Mouse (Mus musculus): ENCODE measurements around the gene Slfn8.
"Not testable (repeated sequence)": the region's sequence is repeated elsewhere in the genome, so short reads cannot be mapped to it uniquely, and the experiment has no call there.

Slfn8 gene

DNA sequence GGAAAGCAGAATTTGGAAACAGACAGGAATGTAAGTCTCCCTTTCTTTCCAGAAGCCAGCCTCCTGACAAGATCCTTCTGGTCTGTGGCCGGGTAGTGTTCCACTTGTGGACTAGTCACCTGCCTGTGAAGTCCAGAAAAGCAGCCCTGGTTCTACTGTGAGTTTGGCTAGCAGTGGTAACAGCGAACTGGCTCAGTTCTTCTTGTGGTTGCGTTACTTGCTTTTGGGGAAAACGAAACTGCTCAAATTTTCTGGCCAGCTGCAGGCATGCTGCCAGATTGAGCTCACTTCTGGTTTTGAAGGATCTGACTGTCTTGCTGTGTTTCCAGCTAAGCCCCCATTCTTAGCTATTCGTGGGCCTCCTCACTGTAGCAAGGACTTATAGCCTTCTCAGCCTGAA is at the start of gene Slfn8:
Gene Slfn8 (minus strand): TSS at position 190 of the 400 bp plus-strand sequence.
- DNase-seq (ENCODE audit: low spot score in 2 of 2) = peak in 1 of 2 experiments; percentile 9

DNA sequence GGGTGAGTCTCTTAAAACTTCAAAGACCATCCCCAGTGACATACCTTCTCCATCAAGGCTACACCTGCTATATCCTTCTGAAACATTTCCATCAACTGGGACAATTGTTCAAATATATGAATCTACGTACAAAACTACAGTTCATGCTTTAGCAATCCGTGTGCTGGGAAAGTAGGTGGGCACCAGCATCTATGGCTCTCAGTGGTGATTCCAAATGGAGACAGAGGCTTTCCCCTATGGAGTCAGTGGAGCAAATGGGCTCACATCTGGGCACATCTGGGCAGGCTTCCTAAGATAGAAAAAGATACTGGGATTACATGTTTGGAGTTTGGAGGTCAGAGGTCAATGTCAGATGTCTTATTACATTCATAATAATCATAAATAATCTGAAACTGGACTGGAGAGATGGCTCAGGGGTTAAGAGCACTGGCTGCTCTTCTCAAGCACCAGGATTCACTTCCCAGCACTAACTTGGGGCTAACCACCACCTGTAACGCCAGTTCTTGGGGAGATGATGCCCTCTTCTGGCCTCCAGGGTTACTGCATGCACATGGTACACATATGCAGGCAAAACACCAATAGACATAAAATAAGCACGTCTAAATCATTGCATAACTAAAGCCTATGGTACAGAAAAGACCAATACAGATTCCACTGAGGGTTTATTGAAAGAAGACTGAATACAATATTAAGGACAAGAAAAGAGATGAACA is 47.5 kb upstream of the Slfn8 start:
- no peak for DNase-seq (ENCODE audit: low spot score in 2 of 2)

DNA sequence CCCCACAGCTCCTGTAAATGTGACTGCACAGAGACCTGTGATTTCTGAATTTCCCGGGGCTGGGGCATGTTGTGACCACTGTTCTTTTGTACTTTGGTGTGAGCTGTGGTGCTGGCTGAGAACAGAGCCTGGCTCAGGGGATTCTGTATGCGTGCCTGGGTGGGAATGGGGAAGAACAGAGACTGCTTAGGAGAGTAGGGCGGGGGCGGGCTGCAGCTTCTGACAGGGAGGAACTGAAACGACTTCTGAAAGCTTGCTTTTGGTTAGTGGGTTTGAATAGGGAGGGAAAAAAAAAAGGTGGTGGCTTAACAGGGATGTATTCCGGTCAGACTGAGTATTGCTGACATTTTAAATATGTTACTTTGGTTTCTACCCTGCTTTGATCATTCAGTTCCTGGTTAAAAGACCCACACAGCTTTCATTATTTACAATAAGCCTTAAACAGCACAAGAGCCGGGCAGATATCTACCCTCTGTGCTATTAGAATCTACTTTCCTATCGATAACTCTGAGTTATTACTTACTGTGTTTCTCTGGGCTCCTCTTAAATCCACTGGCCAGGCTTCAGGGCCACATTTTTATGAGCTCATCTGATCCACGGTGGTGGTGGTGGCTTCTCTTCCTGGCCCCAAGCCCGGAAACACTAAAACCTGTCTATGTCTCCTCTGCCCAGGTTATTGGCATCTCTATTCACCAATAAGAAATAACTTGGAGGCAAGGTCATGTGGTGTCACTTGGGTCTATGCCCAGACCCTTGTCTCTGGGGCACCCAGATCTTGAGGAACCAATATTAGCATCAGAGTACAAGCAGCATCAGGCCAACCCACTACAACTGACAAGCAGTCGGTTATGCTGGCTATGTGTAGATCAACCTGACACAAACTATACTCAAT is 46.3 kb upstream of the Slfn8 start:
- no peak for DNase-seq (ENCODE audit: low spot score in 2 of 2)

DNA sequence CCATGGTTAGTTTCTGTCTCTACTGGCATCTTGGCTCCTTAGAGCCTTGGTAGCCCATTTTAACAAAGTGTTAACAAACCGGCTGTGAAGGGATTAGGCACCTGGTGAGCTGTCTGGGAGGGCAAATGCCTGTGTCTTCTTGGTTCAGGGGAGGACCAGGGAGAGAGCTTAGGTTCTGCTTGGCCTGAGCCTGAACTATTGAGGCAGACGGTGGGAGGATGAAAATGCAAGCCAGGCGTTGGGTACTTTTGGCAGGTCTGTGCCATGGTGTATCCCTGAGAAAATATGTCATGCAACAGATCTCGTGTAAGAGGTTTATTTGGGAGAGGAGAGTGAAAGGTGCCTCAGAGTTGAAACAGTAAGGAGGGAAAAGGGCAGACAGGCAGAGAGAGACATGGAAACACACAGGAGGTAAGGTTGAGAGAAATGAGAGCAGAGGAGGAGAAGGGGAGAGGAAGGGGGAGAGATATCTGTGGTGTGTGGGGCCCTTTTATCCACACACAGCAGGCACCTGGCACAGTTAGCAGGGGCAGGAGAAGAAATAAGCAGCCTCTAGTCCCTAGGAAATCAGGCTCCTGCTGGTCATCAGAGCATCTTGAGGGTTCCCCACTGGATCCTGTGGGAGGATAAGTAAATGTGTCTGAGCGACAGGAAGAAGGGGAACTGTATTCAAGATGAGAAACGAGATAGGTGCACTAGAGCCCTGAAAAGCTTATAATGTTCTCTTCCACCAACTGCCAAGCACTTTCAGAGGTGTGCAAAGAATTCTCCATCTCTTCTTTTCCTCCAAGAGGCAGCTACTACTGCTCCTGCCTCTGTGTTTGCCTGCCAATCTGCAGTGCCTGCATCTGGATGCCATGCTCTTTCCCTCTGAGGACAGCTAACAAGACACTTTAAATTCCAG is 45.1 kb upstream of the Slfn8 start:
- DNase-seq (ENCODE audit: low spot score in 2 of 2) = no peak

DNA sequence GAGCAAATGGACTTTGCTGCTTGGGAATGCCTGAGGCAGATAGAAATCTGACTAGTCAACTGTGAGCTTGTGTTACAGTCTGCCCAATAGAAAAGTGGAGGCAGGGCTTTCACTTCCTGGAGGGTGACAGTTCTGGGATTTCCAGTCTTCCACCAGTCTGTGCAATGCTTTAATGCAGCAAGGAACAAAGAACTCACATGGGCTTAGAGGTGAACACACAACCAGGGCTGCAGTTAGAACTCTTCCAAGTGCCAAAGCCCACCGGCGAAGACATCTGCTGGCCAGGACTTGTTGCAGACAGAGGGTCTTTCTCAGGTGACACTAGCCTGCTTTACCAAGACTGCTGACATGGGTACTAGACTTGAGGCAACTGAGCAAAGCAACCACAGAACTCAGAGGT is 44.3 kb upstream of the Slfn8 start, which contains the start of gene Slfn2:
Gene Slfn2 (plus strand): TSS at position 167 of the 400 bp plus-strand sequence.
- DNase-seq (ENCODE audit: low spot score in 2 of 2) = no peak

DNA sequence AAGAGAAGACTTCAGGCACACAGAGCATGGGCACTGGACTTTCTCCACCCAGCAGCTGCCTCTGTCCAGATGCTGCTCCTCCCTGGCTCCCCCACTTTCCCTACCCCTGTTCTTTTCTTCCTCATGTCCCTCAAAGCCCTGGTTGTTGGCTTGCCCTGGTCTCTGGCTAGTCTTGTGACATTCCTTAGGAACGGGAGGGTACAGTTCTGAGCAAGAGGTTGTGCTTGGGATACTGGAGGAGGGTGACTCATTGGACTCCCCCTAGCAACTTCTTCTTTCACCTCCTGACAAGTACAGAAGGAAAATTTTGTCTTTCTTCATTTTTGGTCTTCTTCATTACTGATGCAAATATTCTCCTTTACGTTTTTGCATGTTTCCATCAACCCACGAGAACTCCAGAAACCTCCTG is 43.3 kb upstream of the Slfn8 start:
- no peak for DNase-seq (ENCODE audit: low spot score in 2 of 2)

DNA sequence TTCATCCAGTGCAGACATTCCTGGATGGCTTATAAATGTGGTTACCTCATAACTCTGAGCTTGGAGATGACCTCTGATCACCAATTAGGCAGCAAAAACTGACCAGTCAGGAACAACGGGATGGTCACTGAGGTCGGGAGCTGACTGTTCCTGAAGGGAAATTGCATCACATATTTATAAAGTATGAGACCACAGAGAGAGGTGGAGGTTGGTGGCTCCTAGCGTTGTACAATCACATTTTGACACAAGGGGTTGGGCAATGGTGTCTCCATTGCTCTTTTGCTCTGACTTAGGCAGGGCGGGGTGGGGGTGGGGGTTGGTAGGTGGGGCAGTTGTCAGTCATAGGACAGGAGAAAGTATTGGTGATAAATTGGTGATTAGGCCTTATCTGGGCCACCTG is 42.5 kb upstream of the Slfn8 start:
- DNase-seq (ENCODE audit: low spot score in 2 of 2) = no peak

DNA sequence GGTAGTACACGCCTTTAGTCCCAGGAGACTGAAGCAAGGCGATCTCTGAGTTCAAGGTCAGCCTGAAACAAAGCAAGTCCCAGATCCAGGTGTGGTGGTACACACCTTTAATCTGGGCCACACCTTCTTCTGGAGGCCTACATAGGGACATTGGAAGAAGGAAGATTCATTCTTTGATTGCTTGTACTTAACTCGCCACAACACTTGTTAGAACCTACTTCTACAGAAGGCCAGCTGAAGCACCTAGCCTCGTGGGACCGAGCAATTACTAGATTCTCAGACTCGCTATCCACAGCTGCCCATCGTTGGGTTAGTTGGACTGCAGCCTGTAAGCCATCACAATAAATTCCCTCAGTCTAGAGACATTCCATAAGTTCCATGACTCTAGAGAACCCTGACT is 41.2 kb upstream of the Slfn8 start:
- no peak for DNase-seq (ENCODE audit: low spot score in 2 of 2)

DNA sequence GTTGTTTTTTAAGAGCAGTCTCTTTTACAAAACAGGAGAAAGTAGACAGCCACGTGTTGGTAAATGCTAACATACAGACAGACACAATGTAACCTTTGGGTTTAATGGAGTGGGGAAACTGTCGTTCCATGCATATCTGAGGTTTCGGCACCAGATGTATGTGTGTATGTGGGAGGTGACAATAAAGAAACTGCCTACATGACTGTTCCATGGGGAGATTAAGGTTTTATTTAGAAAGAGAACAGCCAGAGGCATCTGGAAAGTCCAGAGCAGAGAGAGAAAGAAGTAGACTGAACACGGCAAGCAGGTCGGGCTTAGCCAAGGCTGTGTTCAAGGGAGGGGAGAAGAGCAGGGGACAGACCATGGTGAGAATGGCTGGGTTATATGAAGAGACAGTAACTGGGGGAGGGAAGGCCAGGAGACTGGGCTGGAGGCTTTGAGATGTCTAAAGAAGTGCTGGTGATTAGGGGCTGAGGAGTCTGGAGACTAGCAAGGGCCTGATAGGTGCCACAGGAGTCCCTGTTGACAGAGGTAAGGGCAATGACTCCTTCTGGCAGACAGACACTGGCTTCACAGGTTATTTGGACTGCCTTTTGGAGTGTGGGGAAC is 39.9 kb upstream of the Slfn8 start:
- DNase-seq (ENCODE audit: low spot score in 2 of 2) = no peak

DNA sequence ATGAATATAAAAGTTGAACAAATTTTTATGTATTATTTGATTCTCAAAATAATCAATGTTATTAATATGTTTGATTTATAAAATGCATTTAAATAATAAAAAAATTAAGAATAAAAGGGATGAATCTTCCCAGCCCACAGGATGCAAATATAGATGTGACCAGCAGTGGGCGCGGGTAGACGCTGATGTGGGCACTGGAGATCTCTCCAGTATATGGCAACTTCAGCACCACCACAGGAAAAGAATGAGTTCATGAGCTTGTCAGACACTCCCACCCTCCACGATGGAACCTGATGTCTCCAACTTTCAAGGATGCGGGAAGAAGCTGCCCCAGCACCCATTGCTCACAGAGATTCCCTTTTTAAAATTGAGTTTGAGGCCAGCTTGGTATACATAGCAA is 37.3 kb upstream of the Slfn8 start:
- peak in 1 of 2 experiments; percentile 40 for DNase-seq (ENCODE audit: low spot score in 2 of 2)

DNA sequence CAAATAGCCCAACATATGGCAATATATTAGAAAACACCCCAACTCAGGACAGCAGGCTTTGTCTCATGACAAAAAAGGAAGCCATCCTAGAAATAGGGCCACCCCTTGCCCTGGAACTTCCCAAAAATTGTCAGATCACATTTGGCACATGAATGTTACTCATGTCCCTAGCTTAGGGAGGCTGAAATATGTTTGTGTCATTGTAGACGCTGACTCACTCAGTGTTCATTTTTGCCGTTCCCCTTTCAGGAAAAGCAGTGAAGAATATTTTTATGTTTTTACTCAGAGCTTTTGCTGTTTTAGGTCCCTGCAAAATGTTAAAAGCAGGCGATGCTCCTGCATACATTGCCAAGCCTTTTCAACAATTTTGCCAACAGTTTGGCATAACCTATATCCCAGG is 25.0 kb upstream of the Slfn8 start:
- DNase-seq (ENCODE audit: low spot score in 2 of 2) = no peak

DNA sequence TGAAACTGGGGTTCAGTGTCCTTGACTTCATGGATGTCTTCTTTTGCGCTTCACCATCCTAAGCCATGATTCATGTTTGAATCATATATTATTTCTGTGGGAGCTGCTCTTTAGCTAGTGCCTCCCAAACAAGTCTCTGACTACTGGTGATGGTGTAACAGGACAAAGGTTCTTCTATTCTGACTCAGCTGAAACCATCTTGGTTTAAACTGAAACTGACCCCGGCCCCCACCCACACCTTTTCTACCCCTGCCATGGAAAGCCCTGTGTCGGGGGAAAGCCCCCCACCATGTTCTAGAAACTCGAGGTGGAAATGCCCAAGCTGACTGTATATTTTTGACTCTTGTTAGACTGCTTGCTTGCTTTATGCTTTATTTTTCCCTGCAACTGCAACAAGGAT is 23.3 kb upstream of the Slfn8 start:
- no peak for DNase-seq (ENCODE audit: low spot score in 2 of 2)

DNA sequence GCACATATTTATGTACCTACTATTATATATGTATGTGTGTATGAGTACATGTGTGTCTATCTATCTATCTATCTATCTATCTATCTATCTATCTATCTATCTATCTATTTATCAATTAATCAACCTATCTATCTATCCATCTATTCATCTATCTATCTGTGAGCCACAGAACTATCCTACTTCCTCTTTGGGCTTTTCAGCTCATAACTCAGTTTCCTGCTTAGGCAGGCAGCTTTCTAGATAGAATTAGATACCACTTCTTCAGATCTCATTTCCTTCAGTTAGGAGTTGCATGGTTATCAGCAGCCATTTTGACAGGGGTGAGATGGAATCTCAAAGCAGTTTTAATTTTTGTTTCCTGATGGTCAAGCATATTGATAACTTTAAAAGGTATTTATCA is 20.4 kb upstream of the Slfn8 start:
- DNase-seq (ENCODE audit: low spot score in 2 of 2) = no peak

DNA sequence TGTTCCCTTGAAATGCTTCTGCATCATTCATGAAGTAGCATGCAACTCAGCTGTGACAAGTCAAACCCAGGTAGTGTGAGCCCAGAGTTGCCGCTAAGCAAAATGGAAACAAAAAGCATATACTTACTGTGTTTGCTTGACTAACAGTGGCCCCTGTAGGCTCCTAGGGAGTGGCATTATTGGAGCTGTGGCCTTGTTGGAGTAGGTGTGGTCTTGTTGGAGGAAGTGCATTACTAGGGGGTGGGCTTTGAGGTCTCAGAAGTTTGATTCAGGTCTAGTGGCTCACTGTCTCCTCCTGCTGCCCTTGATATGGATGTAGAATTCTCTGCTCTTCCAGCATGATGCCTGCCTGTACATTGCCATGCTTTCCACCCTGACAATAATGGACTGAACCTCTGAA is 19.7 kb upstream of the Slfn8 start:
- DNase-seq (ENCODE audit: low spot score in 2 of 2) = no peak

DNA sequence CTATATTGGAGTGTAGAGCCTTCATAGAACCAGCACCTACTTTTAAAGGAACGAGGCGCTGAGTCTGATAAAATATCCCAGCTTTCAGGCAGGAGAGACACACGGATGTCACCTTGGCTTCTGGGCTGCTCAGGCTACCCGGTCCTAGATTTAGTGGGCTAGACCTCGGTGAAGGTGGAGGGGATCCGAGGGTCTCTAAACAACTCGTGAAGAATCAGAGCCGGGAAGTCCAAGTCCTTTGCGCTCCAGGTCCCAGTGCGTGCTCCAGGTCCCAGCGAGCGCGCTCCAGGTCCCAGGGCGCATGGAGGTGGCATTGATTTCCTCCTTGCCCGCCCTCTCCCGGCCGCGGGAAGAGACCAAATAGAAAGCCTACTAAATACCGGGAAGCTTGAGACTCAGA is 19.2 kb upstream of the Slfn8 start:
- DNase-seq (ENCODE audit: low spot score in 2 of 2) = no peak

DNA sequence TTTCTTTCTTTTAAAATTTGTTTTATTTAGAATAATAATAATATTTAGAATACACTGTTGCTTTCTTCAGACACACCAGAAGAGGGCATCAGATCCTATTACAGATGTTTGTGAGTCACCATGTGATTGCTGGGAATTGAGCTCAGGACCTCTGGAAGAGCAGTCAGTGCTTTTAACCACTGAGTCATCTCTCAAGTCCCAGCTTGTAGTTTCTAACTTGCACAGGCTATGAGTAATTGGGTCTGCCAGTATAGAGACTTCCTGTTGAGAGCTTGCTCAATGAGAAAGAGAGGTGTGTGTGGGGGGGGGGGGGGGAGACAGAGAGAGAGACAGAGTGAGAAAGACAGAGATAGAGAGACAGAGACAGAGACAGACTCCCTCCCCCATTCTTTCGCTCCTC is 18.5 kb upstream of the Slfn8 start:
- no peak for DNase-seq (ENCODE audit: low spot score in 2 of 2)

DNA sequence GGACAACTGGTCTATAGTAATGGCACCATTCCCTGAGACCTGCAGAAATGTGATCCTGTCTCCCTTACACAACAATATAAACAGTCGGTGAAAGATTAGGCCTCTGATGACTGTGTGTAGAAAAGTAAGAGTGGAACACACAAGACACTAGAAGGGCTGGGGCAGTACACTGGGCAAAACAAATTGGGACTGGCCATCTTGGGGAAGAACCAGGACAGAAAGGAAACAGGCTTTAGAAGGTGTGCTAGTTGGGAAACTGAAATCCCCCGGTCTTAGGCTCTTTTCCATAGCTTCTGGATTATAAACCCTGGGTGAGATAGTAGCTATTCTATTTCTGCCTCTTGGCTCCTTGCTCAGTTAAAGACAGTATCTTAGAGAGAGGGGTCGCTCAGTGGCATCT is 18.1 kb upstream of the Slfn8 start:
- not testable (repeated sequence) for DNase-seq (ENCODE audit: low spot score in 2 of 2)

DNA sequence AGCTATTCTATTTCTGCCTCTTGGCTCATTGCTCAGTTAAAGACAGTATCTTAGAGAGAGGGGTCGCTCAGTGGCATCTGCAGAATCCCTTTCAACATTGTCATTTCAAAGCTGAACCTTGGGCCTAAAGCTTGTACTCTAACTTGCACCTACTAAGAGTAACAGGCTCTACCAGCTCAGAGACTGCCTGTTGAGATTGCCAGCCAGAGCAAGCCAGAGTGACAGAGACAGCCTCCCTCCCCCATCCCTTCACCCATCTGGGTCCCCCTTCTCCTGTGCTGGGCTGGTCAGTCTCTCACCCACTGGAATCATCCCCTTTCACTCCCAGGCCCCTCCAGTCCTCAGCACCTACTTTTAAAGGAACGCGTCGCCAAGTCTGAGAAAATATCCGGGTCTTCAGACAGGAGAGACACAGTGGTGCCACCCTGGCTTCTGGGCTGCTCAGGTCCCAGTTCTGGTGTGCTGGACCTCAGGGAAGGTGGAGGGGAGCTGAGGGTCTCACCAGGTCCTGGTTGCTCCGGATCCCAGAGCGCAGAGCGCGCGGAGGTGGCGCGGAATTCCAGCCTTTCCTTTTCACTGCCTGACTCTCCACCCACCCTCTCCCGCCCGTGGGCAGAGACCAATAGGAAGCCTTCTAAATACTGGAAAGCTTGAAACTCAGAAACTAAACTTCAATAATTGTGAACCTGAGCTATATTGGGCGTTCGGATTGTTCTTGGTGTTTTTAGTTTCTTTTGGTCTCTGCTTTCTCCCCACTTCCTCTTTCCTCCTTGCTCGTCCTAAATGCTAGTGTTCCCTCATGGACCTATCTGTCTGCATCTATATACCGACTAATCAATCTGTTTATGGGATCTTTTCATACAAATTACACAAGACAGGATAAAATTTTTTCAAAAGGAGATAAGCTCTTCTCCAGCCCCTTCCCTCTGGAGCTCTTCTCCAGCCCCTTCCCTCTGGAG is 770 bp downstream of the Slfn8 start:
- DNase-seq (ENCODE audit: low spot score in 2 of 2) = not testable (repeated sequence)

DNA sequence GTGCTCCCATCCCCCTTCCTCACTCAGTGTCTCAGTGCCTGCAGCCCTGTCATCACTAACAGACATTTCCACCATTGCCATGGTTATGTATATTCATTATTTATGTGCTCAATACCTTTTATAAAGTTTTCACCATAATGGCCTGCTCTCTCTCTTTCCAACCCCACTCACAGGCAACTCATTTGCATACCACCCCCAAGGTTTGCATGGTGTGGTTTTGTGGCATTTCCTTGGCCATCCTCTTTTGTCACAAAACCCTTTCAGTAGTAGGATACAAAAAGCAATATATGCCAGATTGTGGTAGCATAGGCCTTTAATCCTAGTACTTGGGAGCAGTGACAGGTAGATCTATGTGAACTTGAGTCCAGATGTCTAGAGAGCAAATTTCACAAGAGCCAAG is 4.5 kb downstream of the Slfn8 start:
- no peak for DNase-seq (ENCODE audit: low spot score in 2 of 2)

DNA sequence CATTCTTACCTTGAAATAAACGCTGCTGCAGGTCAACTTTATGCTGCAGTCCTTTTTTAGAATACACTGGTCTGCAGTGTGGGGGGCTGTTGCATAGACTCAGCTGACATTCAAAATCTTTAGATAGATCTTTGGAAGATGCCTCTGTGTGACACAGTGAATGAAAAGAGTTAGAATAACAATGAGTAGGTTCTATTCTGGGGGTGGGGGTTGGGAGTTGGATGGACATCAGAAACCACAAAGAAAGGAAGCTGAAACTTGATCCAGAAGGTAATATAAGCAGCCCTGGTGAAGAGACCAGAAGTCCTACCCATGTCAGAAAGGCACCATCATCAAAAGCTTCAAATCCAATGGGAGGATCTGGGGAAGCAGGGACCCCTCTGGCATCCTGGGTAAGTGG is 7.3 kb downstream of the Slfn8 start:
- no peak for DNase-seq (ENCODE audit: low spot score in 2 of 2)

All from left cerebral cortex, adult 9 months (tissue).